Comparison of ENCODE assay signal across 7 mouse cellular contexts in the genomic region with DNA sequence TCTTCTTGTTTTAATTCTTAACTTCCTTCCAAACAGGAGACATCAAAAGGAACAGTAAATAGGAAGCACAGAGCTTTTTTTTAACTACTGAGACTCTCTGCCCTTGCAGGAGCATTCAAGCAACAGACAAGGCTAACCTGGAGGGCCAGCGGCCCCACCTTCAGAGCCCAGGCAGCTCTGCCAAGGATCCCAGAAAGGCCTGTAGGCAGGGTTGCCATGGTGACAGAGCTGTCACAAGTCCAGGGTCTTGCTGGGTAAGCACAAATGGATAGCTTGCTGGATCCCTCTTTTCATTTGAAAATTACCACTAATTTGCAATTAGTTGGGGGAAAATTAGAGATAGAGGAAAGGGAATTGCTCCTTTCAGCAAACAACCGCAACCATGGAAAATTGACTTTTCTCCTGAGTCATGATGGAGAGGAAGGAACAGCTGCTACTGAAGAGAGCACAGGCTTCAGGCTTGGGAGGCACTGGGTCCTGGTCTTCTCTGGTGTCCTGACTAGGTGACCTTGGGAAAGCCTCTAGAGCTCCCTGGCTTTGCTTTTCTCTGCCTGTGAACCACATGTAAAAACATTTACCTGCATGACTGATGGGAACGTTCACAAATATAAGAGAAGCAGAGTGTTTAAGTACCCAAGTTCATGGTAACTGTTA.
DNase-seq lines count a peak whose midpoint lies in the region; ATAC-seq and TF ChIP-seq lines count a peak whose summit lies in the region.

No protein-coding gene starts in this region.

- peak overlapping the region; percentile 1; the same call in 1 of the 2 replicates for H3K27ac ChIP-seq in hindbrain, postnatal 0 days
- no peak overlapping the region; the same call in 1 of the 2 replicates for H3K27ac ChIP-seq in midbrain, embryonic 14.5 days (replicated peaks; ENCODE audit: low read depth, low read length)
- no peak overlapping the region for H3K27ac ChIP-seq in gastrocnemius, adult 2 months

- 21% methylated on average over 3 of the region's 3 CpGs for WGBS in hindbrain, postnatal 0 days
- 25% methylated on average over 3 of the region's 3 CpGs for WGBS in midbrain, embryonic 14.5 days

- peak; percentile 93 for ATAC-seq in hindbrain, postnatal 0 days
- peak; percentile 91 for ATAC-seq in midbrain, embryonic 14.5 days (ENCODE audit: low FRiP score, low TSS enrichment)

- H3K4me3 ChIP-seq in hindbrain, postnatal 0 days (ENCODE audit: low read length) = no peak overlapping the region
- H3K4me3 ChIP-seq in midbrain, embryonic 14.5 days (replicated peaks; ENCODE audit: low read depth, low read length) = no peak overlapping the region
- H3K4me3 ChIP-seq in gastrocnemius, adult 2 months = no peak overlapping the region

- TF ChIP-seq CTCF in hindbrain, postnatal 0 days (IDR thresholded peaks at IDR 0.05; ENCODE audit: low read depth) = no peak
- no peak for TF ChIP-seq CTCF in gastrocnemius, adult 2 months (IDR thresholded peaks at IDR 0.05)

- intact Hi-C loops in gastrocnemius, adult 2 months (cut with DNase I) = no loop called here

- H3K9ac ChIP-seq in hindbrain, postnatal 0 days (replicated peaks; ENCODE audit: low read length) = no peak overlapping the region
- no peak overlapping the region for H3K9ac ChIP-seq in midbrain, embryonic 14.5 days (replicated peaks; ENCODE audit: low read length)

- no peaks in the 10 kb centered on the region for H3K36me3 ChIP-seq in hindbrain, postnatal 0 days (ENCODE audit: insufficient read depth, low read length)
- no peaks in the 10 kb centered on the region for H3K36me3 ChIP-seq in midbrain, embryonic 14.5 days (ENCODE audit: control insufficient read depth, insufficient read depth, low read length)

- H3K9me3 ChIP-seq in hindbrain, postnatal 0 days (ENCODE audit: low read length) = no peaks in the 10 kb centered on the region
- no peaks in the 10 kb centered on the region for H3K9me3 ChIP-seq in midbrain, embryonic 14.5 days (ENCODE audit: control insufficient read depth, low read length)

- DNase-seq in brain, embryonic 18.5 days (ENCODE audit: low read depth, low spot score) = peak; percentile 45
- DNase-seq in embryo, embryonic 9.5 days (ENCODE audit: extremely low spot score) = peak; percentile 42
- DNase-seq in hindbrain, postnatal 0 days (ENCODE audit: low spot score) = peak; percentile 86
- DNase-seq in midbrain, embryonic 14.5 days = peak; percentile 86
- no peak for DNase-seq in urinary bladder, postnatal 25 days (ENCODE audit: low spot score)
- no peak for DNase-seq in gastrocnemius, adult 2 months
- no peak for DNase-seq in kidney, postnatal 25 days

- peaks cover 10% of the 10 kb centered on the region; the same call in 1 of the 2 replicates for H3K4me1 ChIP-seq in hindbrain, postnatal 0 days (ENCODE audit: insufficient read depth, low read length)
- H3K4me1 ChIP-seq in midbrain, embryonic 14.5 days (ENCODE audit: control insufficient read depth, insufficient read depth, low read length) = peaks cover 14% of the 10 kb centered on the region

- no peak overlapping the region for H3K4me2 ChIP-seq in hindbrain, postnatal 0 days (ENCODE audit: low read depth, low read length)
- H3K4me2 ChIP-seq in midbrain, embryonic 14.5 days (ENCODE audit: low read length) = no peak overlapping the region

- H3K27me3 ChIP-seq in hindbrain, postnatal 0 days (ENCODE audit: insufficient read depth, low read length) = no peaks in the 10 kb centered on the region
- no peaks in the 10 kb centered on the region for H3K27me3 ChIP-seq in midbrain, embryonic 14.5 days (ENCODE audit: control insufficient read depth, insufficient read depth, low read length)

Comparison
In these comparisons a context has a peak if more than half of its experiments do, and no peak if none do; other contexts are left out.
1. DNase-seq: peak in brain, embryonic 18.5 days (single experiment), embryo, embryonic 9.5 days (single experiment), hindbrain, postnatal 0 days (single experiment) and midbrain, embryonic 14.5 days (single experiment); none in urinary bladder, postnatal 25 days (single experiment), gastrocnemius, adult 2 months (single experiment) and kidney, postnatal 25 days (0 of 2).